Mouse (Mus musculus) liver, adult 2 months (tissue): ENCODE results near the gene Tmem179. TPM values are rescaled to one million over a fixed set of nuclear protein-coding genes. Genes with fewer than 3 reads are reported as not detected.

Source experiments
- DNase-seq: peaks from one replicate; pipeline ENCODE4 v3.0.0-alpha.2; 2011; ENCODE audit warnings: low read depth, low spot score; ENCODE audit errors: extremely low read depth
- H3K27ac ChIP-seq: fragments of 200-500 bp; replicated peaks from 2 replicates; pipeline ENCODE4 v1.5.1; 2012; ENCODE audit warnings: low read depth, mild to moderate bottlenecking, control low read depth, inconsistent platforms, low read length; ENCODE audit not compliant: insufficient read depth
- H3K27me3 ChIP-seq: fragments of 200-500 bp; 2 replicates; pipeline ENCODE4 v1.6.1; 2012; ENCODE audit warnings: mild to moderate bottlenecking, moderate library complexity, low read length, inconsistent platforms; ENCODE audit not compliant: control insufficient read depth, insufficient read depth
- H3K36me3 ChIP-seq: fragments of 200-500 bp; 2 replicates; pipeline ENCODE4 v1.6.1; 2012; ENCODE audit warnings: low read length, inconsistent platforms; ENCODE audit not compliant: control insufficient read depth, insufficient read depth
- H3K4me1 ChIP-seq: fragments of 200-500 bp; 2 replicates; pipeline ENCODE4 v1.6.1; 2011; ENCODE audit warnings: low read length; ENCODE audit not compliant: control insufficient read depth, insufficient read depth
- H3K4me3 ChIP-seq: fragments of 200-500 bp; 2 replicates; pipeline ENCODE4 v1.5.1; 2011; ENCODE audit warnings: low read depth, mild to moderate bottlenecking, control low read depth, low read length, moderate library complexity; ENCODE audit not compliant: insufficient read depth
- H3K79me2 ChIP-seq: fragments of 200-500 bp; 2 replicates; pipeline ENCODE4 v1.6.1; 2012; ENCODE audit warnings: inconsistent platforms, mild to moderate bottlenecking, low read length, moderate library complexity; ENCODE audit not compliant: control insufficient read depth, insufficient read depth
- H3K9ac ChIP-seq: fragments of 200-500 bp; 2 replicates; pipeline ENCODE4 v1.6.1; 2012; ENCODE audit warnings: low read depth, mild to moderate bottlenecking, control low read depth, inconsistent platforms, low read length
- CTCF ChIP-seq: fragments of 200-500 bp; IDR thresholded peaks from 2 replicates; pipeline ENCODE4 v1.5.1; 2011; ENCODE audit warnings: low read depth, low read length, control low read depth
- POLR2A ChIP-seq: fragments of 200-500 bp; IDR thresholded peaks from 2 replicates; pipeline ENCODE4 v1.6.1; 2011; ENCODE audit warnings: low read length, control low read depth; ENCODE audit not compliant: insufficient read depth; ENCODE audit errors: extremely low read depth
- WGBS: fragments of 180-500 bp; shearing (Covaris S2); methylation state at CpG from one replicate; pipeline ENCODE4 v1.1.7; 2018; 5-methylcytosine and 5-hydroxymethylcytosine counted together
- polyA plus RNA-seq: library from polyadenylated mRNA; depleted of rRNA; stranded (reverse); fragments of >200 nt; gene quantifications from 2 replicates; pipeline ENCODE4 v1.2.3, GENCODE M21; 2012; rRNA removed
- total RNA-seq: library from RNA; depleted of rRNA; stranded (reverse); fragments of >200 nt; gene quantifications from 2 replicates; pipeline ENCODE4 v1.2.3, GENCODE M21; 2014; rRNA removed

Gene Tmem179
- total RNA-seq: 0.07 TPM in 1 of 2 replicates, not detected in the other
- polyA plus RNA-seq: not detected in 2 replicates

DNA sequence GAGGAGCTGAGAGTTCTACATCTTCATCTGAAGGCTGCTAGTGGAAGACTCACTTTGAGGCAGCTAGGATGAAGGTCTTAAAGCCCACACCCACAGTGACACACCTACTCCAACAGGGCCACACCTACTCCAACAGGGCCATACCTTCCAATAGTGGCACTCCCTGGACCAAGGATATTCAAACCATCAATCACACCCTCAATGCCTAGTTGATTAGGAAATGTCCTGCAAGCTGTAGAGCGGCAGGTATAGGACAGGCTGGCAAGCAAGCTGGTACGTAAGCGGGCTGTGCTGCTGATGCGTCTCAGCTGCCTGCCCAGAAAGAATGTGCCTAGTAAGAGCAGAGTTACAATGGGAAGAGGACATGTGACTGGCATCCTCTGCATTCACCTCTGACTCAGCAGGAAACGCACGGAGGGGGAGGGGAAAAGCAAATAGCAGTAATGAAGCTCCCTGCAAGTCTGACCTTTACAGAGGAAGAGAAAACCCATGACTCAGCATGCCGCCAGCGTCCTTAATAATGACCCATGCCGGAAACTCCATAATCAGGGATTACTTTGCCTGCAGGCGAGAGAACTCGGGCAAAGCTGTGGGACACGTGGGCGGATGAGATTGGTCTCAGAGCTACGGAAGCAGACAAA lies at the start of gene Tmem179:
Gene Tmem179 (minus strand): TSS at position 51 of the 641 bp plus-strand sequence.
- peak; percentile 47 for DNase-seq
- Histone ChIP-seq H3K27me3 (no peaks in the 10 kb centered on the region), H3K79me2 (no peaks in the 10 kb centered on the region), H3K4me3 (no peak within 1 kb of the TSS), H3K36me3 (no peaks in the 10 kb centered on the region), H3K9ac (no peak within 1 kb of the TSS), H3K4me1 (peaks cover 3% of the 10 kb centered on the region; the same call in 1 of the 2 replicates), H3K27ac (0 out of 2 replicates have a peak within 1 kb of the TSS, but pooled peaks have one; percentile 6)
- TF ChIP-seq CTCF (no peak), POLR2A (no peak)
- 14% methylated on average over 14 of the region's 14 CpGs for WGBS

GRCm38 (mm10) chr12:112563011-112563410 lies 46.5 kb upstream of the Tmem179 start:
- H3K4me3 ChIP-seq: no peak overlapping the region

GRCm38 (mm10) chr12:112562462-112562861 lies 45.9 kb upstream of the Tmem179 start:
- TF ChIP-seq CTCF (no peak), POLR2A (no peak)
- Histone ChIP-seq H3K4me1 (peaks cover 17% of the 10 kb centered on the region), H3K36me3 (no peaks in the 10 kb centered on the region), H3K9ac (no peak overlapping the region), H3K79me2 (no peaks in the 10 kb centered on the region), H3K27ac (no peak overlapping the region), H3K27me3 (no peaks in the 10 kb centered on the region), H3K4me3 (no peak overlapping the region)
- 85% methylated on average over 5 of the region's 5 CpGs for WGBS
- DNase-seq: no peak

More at GRCm38 (mm10) chr12:112563011-112563410, 46.5 kb upstream of the Tmem179 start:
- H3K27me3 ChIP-seq: no peaks in the 10 kb centered on the region
- peaks cover 17% of the 10 kb centered on the region for H3K4me1 ChIP-seq
- H3K27ac ChIP-seq: no peak overlapping the region
- no peak overlapping the region for H3K9ac ChIP-seq
- WGBS: 91% methylated on average over 6 of the region's 6 CpGs
- TF ChIP-seq POLR2A: no peak
- no peak for TF ChIP-seq CTCF
- H3K79me2 ChIP-seq: no peaks in the 10 kb centered on the region
- DNase-seq: no peak
- no peaks in the 10 kb centered on the region for H3K36me3 ChIP-seq

DNA sequence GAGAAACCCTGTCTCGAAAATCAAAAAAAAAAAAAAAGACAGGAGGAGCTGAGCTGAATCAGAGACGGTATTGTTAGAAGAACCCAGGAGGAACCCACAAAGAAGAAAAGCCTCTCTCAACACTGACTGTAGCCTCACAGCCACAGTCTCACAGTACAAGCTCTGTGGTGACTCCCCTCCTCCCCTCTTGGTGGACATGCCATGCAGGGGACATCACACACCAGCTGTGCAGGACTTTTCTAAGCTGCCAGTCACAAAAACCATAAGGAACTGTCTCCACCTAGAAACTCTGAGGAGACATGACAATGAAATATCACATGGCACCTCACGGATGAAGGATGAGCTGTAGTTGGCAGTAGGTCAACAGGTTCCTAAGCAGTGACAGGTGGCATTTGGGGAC lies 44.6 kb upstream of the Tmem179 start:
- no peaks in the 10 kb centered on the region for H3K79me2 ChIP-seq
- DNase-seq: peak; percentile 65
- no peak overlapping the region for H3K27ac ChIP-seq
- no peak overlapping the region for H3K9ac ChIP-seq
- H3K27me3 ChIP-seq: no peaks in the 10 kb centered on the region
- no peaks in the 10 kb centered on the region for H3K36me3 ChIP-seq
- peaks cover 17% of the 10 kb centered on the region for H3K4me1 ChIP-seq
- 61% methylated on average over 3 of the region's 3 CpGs for WGBS
- no peak overlapping the region for H3K4me3 ChIP-seq
- TF ChIP-seq CTCF (no peak), POLR2A (no peak)

DNA sequence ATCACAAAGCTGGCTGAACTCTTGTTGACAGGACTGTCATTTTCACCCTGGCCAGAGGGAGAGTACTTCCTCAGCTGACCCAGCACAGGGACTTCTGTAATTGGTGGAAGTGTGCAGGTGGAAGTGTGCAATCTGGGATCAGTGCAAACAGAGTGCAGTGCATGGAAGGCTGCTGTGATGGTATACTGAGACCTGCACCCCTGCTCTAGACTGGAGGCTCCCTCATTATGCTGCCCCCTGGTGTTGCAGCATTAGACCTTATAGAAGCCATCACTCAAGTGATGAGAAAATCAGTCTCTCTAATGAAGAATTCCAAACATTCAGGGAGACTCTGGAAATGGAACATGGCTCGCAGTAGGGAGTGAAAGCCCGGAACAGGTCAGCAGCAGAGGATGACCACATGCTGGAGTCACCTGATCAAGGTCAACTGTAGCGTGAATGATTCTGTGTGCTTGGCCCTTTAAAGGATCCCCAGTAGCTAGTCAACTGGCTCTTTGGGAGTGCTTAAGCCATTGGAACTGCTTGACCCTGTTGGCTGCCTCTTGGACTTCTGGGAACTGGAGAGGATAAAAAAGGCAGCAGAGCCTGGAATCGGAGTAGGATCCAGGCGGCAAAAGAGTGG lies 43.7 kb upstream of the Tmem179 start:
- peaks cover 17% of the 10 kb centered on the region for H3K4me1 ChIP-seq
- peak overlapping the region; percentile 91 for H3K27ac ChIP-seq
- TF ChIP-seq CTCF: peak; percentile 49
- TF ChIP-seq POLR2A: no peak
- no peak overlapping the region for H3K4me3 ChIP-seq
- peak overlapping the region; percentile 18 for H3K9ac ChIP-seq
- no peaks in the 10 kb centered on the region for H3K79me2 ChIP-seq
- H3K27me3 ChIP-seq: no peaks in the 10 kb centered on the region
- H3K36me3 ChIP-seq: no peaks in the 10 kb centered on the region
- peak; percentile 73 for DNase-seq
- 27% methylated on average over 5 of the region's 5 CpGs for WGBS

DNA sequence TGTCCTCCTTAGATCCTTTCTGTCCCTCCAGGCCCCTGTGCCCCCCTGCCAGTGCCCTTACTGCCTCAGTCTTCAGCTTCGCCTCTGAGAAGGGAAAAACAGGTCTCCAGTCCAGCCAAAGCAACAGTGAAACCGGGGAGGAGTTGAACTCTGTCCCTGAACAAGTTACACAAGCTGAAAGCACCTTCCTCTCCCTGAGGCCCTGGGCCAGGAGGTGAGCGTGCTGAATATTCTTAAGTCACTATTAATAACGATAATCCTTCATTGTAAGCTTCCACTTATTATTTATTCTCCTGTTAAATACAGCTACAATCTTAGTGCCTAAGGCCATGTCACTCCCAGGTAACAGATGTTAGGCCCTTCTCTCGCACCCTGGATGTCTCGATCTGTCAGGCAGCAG lies 43.1 kb upstream of the Tmem179 start:
- 44% methylated on average over 6 of the region's 6 CpGs for WGBS
- H3K27me3 ChIP-seq: no peaks in the 10 kb centered on the region
- H3K4me3 ChIP-seq: peak overlapping the region; percentile 7; the same call in 1 of the 2 replicates
- DNase-seq: peak; percentile 89
- peak overlapping the region; percentile 55 for H3K9ac ChIP-seq
- H3K4me1 ChIP-seq: peaks cover 17% of the 10 kb centered on the region
- TF ChIP-seq POLR2A: no peak
- H3K79me2 ChIP-seq: no peaks in the 10 kb centered on the region
- H3K36me3 ChIP-seq: no peaks in the 10 kb centered on the region
- H3K27ac ChIP-seq: peak overlapping the region; percentile 91
